Mouse (Mus musculus) testis, adult 2 months (tissue): ENCODE results near the gene Vamp8. TPM values are rescaled to one million over a fixed set of nuclear protein-coding genes. Genes with fewer than 3 reads are reported as not detected.
A peak's percentile ranks its signal among the peaks of the same experiment; 100 is the strongest.

Experiments used
- H3K27ac ChIP-seq: fragments of 200-500 bp; 2 replicates; pipeline ENCODE4 v1.5.1; 2012; ENCODE audit warnings: low read depth, low read length; ENCODE audit not compliant: control insufficient read depth, insufficient read depth
- H3K27me3 ChIP-seq: fragments of 200-500 bp; 2 replicates; pipeline ENCODE4 v1.6.1; 2012; ENCODE audit warnings: mild to moderate bottlenecking, low read length, moderate library complexity; ENCODE audit not compliant: control insufficient read depth, insufficient read depth
- H3K36me3 ChIP-seq: fragments of 200-500 bp; 2 replicates; pipeline ENCODE4 v1.6.1; 2012; ENCODE audit warnings: mild to moderate bottlenecking, low read length; ENCODE audit not compliant: control insufficient read depth, insufficient read depth
- H3K4me1 ChIP-seq: fragments of 200-500 bp; 2 replicates; pipeline ENCODE4 v1.6.1; 2012; ENCODE audit warnings: low read length; ENCODE audit not compliant: control insufficient read depth, insufficient read depth
- H3K4me3 ChIP-seq: fragments of 200-500 bp; 2 replicates; pipeline ENCODE4 v1.5.1; 2012; ENCODE audit warnings: low read depth, mild to moderate bottlenecking, low read length, moderate library complexity, mixed read lengths; ENCODE audit not compliant: control insufficient read depth
- CTCF ChIP-seq: fragments of 200-500 bp; IDR thresholded peaks from 2 replicates; pipeline ENCODE4 v1.5.1; 2012; ENCODE audit warnings: low read depth, mild to moderate bottlenecking, inconsistent platforms, low read length, moderate library complexity; ENCODE audit not compliant: control insufficient read depth, insufficient read depth, insufficient replicate concordance
- POLR2A ChIP-seq: fragments of 200-500 bp; IDR thresholded peaks from 2 replicates; pipeline ENCODE4 v1.6.1; 2012; ENCODE audit warnings: low read depth, mild to moderate bottlenecking, inconsistent platforms, low read length, moderate library complexity; ENCODE audit not compliant: control insufficient read depth
- polyA plus RNA-seq: library from polyadenylated mRNA; depleted of rRNA; stranded (reverse); fragments of >200 nt; gene quantifications from 2 replicates; pipeline ENCODE4 v1.2.3, GENCODE M21; 2012

Vamp8 gene
- polyA plus RNA-seq, 1 experiment: 14.8 TPM

DNA sequence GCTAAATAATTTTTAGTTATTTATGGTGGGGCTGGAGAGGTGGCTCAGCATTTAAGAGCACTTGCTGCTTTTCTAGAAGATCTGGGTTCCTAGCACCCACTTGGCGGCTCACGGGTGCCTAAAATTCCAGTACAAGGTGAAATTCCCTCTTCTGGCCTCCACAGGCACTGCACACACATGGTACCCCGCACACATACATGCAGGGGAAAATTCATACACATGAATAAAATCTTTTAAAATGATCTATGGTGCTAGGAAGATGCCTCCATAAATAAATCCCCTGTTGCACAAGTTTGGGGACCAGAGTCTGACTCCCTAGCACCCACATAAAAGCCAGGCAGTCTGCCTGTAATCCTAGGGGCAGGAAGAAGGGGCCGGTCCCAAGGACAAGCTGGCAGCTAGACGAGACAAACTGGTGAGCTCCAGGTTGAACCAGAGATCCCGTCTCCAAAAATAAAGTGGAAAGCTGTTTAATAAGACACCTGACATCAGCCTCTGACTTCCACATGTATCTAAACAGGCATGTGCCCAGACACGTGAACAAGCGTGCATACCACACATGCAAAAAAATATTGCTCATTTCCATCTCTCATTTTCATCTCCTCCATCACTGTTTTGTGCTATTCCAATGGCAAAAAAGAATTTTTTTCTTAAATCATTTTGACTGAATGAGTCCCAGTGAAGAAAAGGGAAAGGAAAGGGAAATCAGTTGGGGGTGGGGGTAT lies 11.8 kb downstream of the Vamp8 start:
- Histone ChIP-seq H3K4me3 (no peak overlapping the region), H3K36me3 (no peaks in the 10 kb centered on the region), H3K27me3 (peaks cover 2% of the 10 kb centered on the region; the same call in 1 of the 2 replicates), H3K27ac (no peak overlapping the region), H3K4me1 (peaks cover 10% of the 10 kb centered on the region)
- TF ChIP-seq POLR2A (no peak), CTCF (no peak)

DNA sequence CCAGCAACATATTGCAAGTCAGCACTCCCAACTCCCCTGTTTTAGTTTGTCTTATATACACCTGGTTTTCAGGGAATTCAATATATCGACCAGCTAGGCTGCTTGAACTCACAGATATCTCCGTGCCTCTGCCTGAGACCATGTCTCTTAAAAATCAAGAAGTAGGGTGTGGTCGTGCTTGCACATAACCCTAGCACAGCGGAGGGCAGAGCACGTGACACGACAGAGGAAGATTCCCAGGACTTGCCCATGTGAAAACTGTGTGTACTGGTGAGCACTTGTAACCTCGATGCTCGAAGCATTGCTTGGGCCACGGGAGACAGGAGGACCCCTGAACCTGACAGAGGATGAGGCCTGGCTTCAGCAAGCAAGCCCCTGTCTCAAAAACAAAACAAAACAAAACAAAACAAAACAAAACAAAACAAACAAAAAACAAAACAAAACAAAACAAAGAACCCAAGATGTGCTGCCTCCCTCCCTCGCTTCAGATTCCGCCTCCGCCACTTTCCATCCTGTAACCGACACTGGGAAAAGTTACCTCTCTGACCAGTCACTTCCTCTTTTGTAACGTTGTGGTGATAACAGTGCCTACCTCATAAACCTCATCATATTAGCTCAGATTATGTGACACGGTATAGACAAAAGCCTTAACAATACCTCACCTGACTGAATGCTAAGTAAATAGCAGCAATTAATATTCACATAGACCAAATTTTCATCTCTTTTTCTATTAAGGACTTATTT lies 15.5 kb downstream of the Vamp8 start:
- H3K27ac ChIP-seq: no peak overlapping the region
- H3K4me1 ChIP-seq: peaks cover 22% of the 10 kb centered on the region

DNA sequence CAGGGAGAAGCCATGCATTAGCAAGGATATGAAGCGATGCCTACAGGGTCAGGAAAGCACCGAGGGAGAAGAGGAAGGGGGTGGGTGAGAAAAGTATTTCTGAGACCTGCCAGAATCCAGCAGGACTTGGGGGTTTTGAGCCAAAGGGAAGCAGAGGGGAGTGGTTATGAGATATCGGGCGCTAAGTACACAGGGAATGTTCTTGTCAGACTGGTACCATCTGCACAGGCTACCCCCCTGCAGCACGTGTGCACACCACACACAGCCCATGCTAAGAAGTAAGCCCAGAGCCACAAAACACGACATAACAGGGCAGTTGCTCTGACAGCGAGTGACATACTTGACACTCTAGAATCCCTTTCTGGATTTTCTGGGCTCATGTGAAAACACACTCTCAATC lies 16.3 kb downstream of the Vamp8 start:
- no peaks in the 10 kb centered on the region for H3K27me3 ChIP-seq
- TF ChIP-seq POLR2A (no peak; the same call in 1 of the 2 replicates), CTCF (no peak)
- H3K4me1 ChIP-seq: peaks cover 21% of the 10 kb centered on the region
- H3K27ac ChIP-seq: no peak overlapping the region
- H3K36me3 ChIP-seq: no peaks in the 10 kb centered on the region; the same call in 1 of the 2 replicates
- no peak overlapping the region for H3K4me3 ChIP-seq

More for the DNA sequence above, 15.5 kb downstream of the Vamp8 start:
- Histone ChIP-seq H3K36me3 (no peaks in the 10 kb centered on the region), H3K4me3 (no peak overlapping the region), H3K27me3 (no peaks in the 10 kb centered on the region)
- TF ChIP-seq CTCF: no peak
- no peak for TF ChIP-seq POLR2A

DNA sequence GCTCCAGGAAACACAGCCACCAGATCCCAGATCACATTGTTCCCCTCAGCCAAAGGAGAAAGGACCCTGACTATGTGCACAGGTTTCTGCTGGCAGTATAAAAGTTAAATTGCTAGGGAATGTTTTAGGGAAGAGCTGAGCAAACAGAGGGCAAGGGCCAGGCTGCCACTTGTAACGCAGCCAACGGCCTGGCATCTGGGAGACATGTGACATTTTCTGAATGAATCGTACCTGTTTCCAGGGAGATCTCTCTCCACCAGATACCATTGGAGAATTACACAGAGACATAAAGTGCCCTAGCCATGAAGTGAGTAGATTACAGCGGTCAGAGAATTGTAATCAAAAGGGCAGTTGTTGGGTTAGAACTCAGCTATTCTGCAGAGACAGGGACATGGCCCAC lies 17.3 kb downstream of the Vamp8 start:
- no peak overlapping the region for H3K4me3 ChIP-seq
- TF ChIP-seq CTCF: no peak

DNA sequence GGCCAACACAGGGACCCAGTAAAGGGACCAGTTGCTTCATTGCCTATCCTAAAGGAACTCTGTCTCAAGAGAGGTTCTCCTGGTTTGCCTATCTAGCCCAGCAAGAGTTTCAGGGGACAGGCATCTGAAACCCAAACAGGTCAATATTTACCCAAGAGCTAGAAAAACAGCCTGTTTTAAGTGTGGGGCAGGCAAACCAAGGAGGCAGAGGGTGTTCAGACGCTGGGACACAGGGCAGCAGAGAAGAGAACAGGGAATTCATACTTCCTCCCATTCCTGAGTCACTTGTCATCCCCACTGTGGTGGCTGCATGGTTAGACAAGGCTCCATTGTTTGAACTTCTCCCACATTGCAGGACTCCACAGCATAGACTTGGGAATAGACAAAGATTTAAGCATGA lies 18.9 kb downstream of the Vamp8 start:
- no peak for TF ChIP-seq CTCF
- no peak for TF ChIP-seq POLR2A
- H3K4me1 ChIP-seq: peaks cover 23% of the 10 kb centered on the region
- H3K27me3 ChIP-seq: no peaks in the 10 kb centered on the region
- H3K4me3 ChIP-seq: peak overlapping the region; percentile 41
- peaks cover 2% of the 10 kb centered on the region; the same call in 1 of the 2 replicates for H3K36me3 ChIP-seq
- peak overlapping the region; percentile 96 for H3K27ac ChIP-seq

More for the DNA sequence above, 17.3 kb downstream of the Vamp8 start:
- Histone ChIP-seq H3K4me1 (peaks cover 23% of the 10 kb centered on the region), H3K27me3 (no peaks in the 10 kb centered on the region), H3K27ac (peak overlapping the region; percentile 16; the same call in 1 of the 2 replicates), H3K36me3 (peaks cover 2% of the 10 kb centered on the region; the same call in 1 of the 2 replicates)

DNA sequence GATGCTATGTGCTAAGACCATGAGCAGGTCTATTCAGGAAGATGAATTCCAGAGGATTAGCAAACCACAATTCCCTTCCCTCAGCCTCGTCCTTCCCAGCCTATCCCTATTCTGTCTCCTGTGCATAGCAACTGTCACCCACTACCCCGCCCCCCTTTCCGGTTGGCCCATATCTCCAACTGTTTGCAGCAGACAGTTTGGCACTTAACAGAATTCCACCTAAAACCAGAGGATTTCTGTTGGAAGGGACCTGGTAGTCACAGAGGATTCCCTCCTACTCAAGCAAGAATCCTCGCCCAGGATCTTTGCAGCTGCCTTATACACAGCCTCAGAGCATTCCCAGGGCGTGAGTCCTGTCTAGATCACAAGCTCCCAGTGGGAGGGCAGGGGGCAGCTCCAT lies 19.4 kb downstream of the Vamp8 start:
- Histone ChIP-seq H3K27ac (peak overlapping the region; percentile 96), H3K4me1 (peaks cover 23% of the 10 kb centered on the region), H3K4me3 (peak overlapping the region; percentile 41), H3K27me3 (no peaks in the 10 kb centered on the region), H3K36me3 (peaks cover 2% of the 10 kb centered on the region; the same call in 1 of the 2 replicates)
- TF ChIP-seq CTCF (no peak), POLR2A (no peak)

DNA sequence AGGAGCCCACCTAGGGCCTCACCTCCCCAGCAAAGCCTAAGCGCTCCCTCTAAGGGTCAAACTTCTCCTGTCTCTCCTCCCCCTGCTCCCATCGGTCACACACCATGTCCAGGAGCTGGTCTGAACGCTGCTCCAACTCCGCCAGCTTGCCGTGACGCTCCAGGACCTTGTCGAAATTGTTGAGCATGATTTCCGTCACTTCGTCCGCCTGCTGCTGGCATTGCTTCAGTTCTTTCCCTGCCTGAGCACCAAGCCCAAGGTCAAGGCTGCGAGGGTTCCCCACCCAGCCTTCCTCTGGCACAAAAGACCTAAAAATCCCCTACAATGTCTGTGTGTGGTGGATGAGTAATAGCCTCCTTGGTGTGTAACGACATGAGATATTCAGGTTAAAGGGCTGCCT lies 20.4 kb downstream of the Vamp8 start:
- Histone ChIP-seq H3K27me3 (no peaks in the 10 kb centered on the region), H3K4me3 (peak overlapping the region; percentile 41), H3K27ac (peak overlapping the region; percentile 96), H3K4me1 (peaks cover 23% of the 10 kb centered on the region), H3K36me3 (peaks cover 2% of the 10 kb centered on the region; the same call in 1 of the 2 replicates)
- TF ChIP-seq CTCF (no peak), POLR2A (peak; percentile 11; the same call in 1 of the 2 replicates)
